Mouse (Mus musculus): Measurements from ENCODE around the gene Nrg3.

GRCm38 (mm10) chr14:39095219-39095618 is 377.7 kb downstream of the Nrg3 start:
- TF ChIP-seq TCF12 (IDR thresholded peaks at IDR 0.05; ENCODE audit: insufficient read depth, poor library complexity, severe bottlenecking) (no peak), POLR2A (IDR thresholded peaks at IDR 0.05; ENCODE audit: insufficient read length, low read depth) (no peak), USF1 (IDR thresholded peaks at IDR 0.05; ENCODE audit: low read depth) (no peak), CEBPB (IDR thresholded peaks at IDR 0.05; ENCODE audit: insufficient read depth, poor library complexity, severe bottlenecking) (no peak), SRF (IDR thresholded peaks at IDR 0.05; ENCODE audit: control insufficient read depth, insufficient read length, low read depth) (no peak), MAX (IDR thresholded peaks at IDR 0.05; ENCODE audit: low read depth) (no peak), POLR2AphosphoS2 (IDR thresholded peaks at IDR 0.05; ENCODE audit: insufficient read length, low read depth) (no peak), E2F4 (IDR thresholded peaks at IDR 0.05; ENCODE audit: insufficient read depth) (no peak), MYOD1 (IDR thresholded peaks at IDR 0.05; ENCODE audit: control insufficient read depth in 1 of 3, insufficient read length in 2 of 3, low read depth in 2 of 3) (no peak)

Data from myocyte (in vitro differentiated cells).